Mouse (Mus musculus) adrenal gland, postnatal 25 days (tissue): ENCODE results near the gene Olfr1328. TPM values are rescaled to one million over a fixed set of nuclear protein-coding genes. Genes with fewer than 3 reads are reported as not detected.
"Not testable (repeated sequence)": the region's sequence is repeated elsewhere in the genome, so short reads cannot be mapped to it uniquely, and the experiment has no call there.

Experiments used
- DNase-seq: peaks from one replicate; pipeline ENCODE4 v3.0.0; 2021; ENCODE audit warnings: mixed read lengths
- long read RNA-seq: library from polyadenylated mRNA; stranded (forward); transcript quantifications from one replicate; pipeline ENCODE4 v2.0.0, GENCODE M21; 2021
- total RNA-seq: library from RNA; stranded (reverse); gene quantifications from 2 replicates; pipeline ENCODE4 v1.2.3, GENCODE M21; 2021

Olfr1328 gene
- total RNA-seq = not detected in 2 replicates
- long read RNA-seq = 0 reads

GRCm38 (mm10) chr4:118938512-118938911 is at the start of gene Olfr1328:
Gene Olfr1328, minus strand, starts transcription at chr4:118938612.
- no peak for DNase-seq

- no peak for DNase-seq
Measured at GRCm38 (mm10) chr4:118985291-118985690, 46.9 kb upstream of the Olfr1328 start.

GRCm38 (mm10) chr4:118973281-118973680 is 34.9 kb upstream of the Olfr1328 start:
- DNase-seq = no peak

DNA sequence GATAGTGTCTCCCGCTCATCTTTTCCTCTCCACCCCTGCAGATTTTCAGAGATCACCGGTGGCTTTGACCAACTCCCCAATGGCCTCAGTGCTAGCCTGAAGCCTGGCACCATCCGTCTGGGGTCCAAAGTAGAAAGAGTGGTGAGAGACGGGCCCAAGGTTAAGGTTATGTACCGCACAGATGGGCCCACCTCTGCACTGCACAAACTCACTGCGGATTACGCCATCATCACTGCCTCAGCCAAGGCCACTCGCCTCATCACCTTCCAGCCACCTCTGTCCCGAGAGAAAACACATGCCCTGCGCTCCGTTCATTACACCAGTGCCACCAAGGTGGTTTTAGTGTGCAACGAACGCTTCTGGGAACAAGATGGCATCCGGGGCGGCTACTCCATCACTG is 29.3 kb upstream of the Olfr1328 start:
- DNase-seq = no peak

GRCm38 (mm10) chr4:118961141-118961628 is 22.8 kb upstream of the Olfr1328 start, which contains the start of gene Lao1:
Gene Lao1, plus strand, starts transcription at chr4:118961578.
- DNase-seq = no peak

DNA sequence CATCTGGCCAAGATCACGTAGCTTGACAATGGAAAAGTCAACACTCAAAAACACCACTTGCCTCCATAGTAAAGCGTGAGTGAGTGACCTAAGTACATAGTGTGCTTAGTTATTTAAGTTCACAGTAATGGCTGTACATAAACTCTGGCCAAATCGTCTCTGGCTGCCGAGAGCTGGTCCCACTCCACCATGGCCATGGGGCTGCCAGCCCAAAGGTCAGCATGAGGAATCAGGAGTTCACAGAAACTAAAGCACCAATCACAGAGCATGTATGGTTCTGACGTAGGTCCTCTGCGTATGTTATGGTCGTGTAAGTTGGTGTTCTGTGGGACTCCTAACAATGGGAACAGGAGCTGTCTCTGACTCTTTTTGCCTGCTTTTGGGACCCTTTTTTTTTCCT is 20.4 kb upstream of the Olfr1328 start:
- no peak for DNase-seq

- not testable (repeated sequence) for DNase-seq
Measured at GRCm38 (mm10) chr4:118931326-118931725, 7.1 kb downstream of the Olfr1328 start.

DNA sequence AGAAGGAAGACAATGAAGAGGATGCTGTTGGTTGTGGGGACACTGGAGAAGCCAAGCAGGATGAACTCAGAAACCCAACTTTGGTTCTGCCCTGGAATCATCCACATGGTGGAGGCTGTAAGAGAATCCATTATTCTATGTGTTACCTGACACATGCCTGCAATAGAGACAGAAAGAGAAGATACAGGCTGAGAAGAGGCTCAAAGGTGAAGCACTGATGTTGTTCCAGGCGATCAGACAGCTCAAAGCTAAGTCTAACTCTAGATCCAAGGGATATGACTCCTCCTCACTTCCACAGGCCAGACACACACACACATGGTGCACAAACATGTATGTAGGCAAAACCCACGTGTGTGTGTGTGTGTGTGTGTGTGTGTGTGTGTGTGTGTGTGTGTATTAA is 21.0 kb downstream of the Olfr1328 start, which contains the start of gene Olfr1329:
Gene Olfr1329, minus strand, starts transcription at position 101 of the 400 bp plus-strand sequence.
- DNase-seq = not testable (repeated sequence)

GRCm38 (mm10) chr4:118901981-118902380 is 36.4 kb downstream of the Olfr1328 start:
- DNase-seq = no peak

- DNase-seq = no peak
Measured at GRCm38 (mm10) chr4:118888297-118888696, 50.1 kb downstream of the Olfr1328 start, which contains the start of gene Olfr1330. Gene Olfr1330, plus strand, starts transcription at chr4:118888597.

Other genes starting within 250 kb of the Olfr1328 start
- not detected in 2 replicates for gene Olfr1342, start 245.9 kb downstream of the Olfr1328 start, total RNA-seq
- not detected in 2 replicates for gene Olfr1341, start 235.1 kb downstream of the Olfr1328 start, total RNA-seq
- not detected in 2 replicates for gene Olfr1340, start 218.5 kb downstream of the Olfr1328 start, total RNA-seq
- gene Olfr1339, start 206.4 kb downstream of the Olfr1328 start, total RNA-seq = not detected in 2 replicates
- gene Olfr1338, start 179.9 kb downstream of the Olfr1328 start, total RNA-seq = not detected in 2 replicates
- gene Olfr1337, start 156.0 kb downstream of the Olfr1328 start, total RNA-seq = not detected in 2 replicates
- gene Olfr1335, start 128.7 kb downstream of the Olfr1328 start, total RNA-seq = not detected in 2 replicates
- not detected in 2 replicates for gene Olfr1333, start 102.3 kb downstream of the Olfr1328 start, total RNA-seq
- gene Olfr1331, start 74.0 kb downstream of the Olfr1328 start, total RNA-seq = not detected in 2 replicates
- not detected in 2 replicates for gene Olfr1330, start 50.0 kb downstream of the Olfr1328 start, total RNA-seq
- not detected in 2 replicates for gene Olfr1329, start 21.1 kb downstream of the Olfr1328 start, total RNA-seq
- gene Lao1, start 23.0 kb upstream of the Olfr1328 start, total RNA-seq = not detected in 2 replicates
- 19.7 and 21.6 TPM in 2 replicates for gene Slc2a1, start 170.1 kb upstream of the Olfr1328 start, total RNA-seq
- 15.3 and 16.6 TPM in 2 replicates for gene Zfp691, start 235.6 kb upstream of the Olfr1328 start, total RNA-seq